Mouse (Mus musculus) left cerebral cortex, postnatal 25 days (tissue): ENCODE measurements at regions not wholly inside any gene's neighbourhood (a gene's known extent, or its start where the extent isn't known, plus 50 kb on each side); places are given as distances from the start of the nearest gene placed in this dataset.

Experiments
- DNase-seq, 2 experiments: peaks; one replicate each; pipeline ENCODE4 v3.0.0; 2022; ENCODE audit warnings: low spot score in 2 of 2, mixed read lengths in 1 of 2
- intact Hi-C: fragments of 180-260 bp; cut with DNase I; formaldehyde crosslinking; loops from one replicate; pipeline ENCODE4 v1.15.1; 2025

DNA sequence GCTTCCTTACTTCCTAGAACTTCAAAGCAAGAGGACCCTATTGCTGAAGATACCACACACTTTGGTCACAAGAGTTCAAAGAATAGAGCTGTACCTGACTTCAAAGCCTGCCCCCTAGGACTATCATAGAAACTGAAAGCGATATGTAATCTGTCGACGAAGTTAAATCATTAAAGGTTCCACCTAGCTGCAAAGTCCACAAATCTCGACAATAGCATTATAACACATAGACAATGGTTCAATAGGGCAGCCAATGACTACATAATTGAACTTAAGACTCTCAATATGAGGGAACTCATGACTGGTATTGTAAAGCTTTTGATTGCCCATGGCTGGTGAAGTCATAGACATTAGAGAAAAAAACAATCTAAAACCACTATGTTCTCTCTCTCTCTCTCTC is 200.8 kb downstream of the Fscb start:
- intact Hi-C loops: no loop called here
- no peak for DNase-seq

DNA sequence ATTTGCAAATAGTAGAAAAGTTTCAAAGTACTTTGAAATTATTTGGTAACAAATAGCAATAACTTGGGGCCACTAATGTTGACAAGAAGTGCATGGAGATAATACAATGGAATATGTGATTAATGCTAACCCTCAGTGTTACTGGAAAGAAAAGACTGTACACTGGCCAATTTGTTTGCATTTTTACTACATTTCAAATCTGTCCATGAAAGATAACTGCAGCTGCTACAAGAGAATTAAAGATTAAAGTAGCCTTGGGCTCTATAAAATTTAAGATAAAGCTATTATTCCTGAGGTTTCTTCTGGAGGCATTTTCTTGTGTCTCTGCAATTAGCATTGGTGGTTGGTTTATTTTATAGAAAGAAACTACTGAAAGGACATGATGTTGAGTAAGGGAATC is 208.4 kb downstream of the Fscb start:
- DNase-seq: no peak
- intact Hi-C loops: no loop called here

DNA sequence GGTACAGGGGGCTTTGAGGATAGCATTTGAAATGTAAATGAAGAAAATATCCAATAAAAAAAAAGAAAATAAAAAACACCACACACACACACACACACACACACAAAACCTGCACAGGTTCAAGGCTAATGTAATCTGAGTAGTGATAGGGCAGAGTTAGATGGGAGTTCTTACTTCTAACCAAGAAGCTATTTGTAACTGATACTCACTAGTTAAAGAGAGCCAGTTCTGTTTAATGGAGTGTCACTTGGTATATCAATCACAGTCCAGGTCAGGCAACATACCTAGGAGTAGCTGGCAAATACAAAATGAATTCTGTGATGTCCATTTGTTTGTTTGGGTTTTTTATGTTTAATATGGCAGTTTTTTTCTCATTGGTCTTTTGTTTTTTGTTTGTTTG is 219.5 kb downstream of the Fscb start:
- DNase-seq: no peak
- intact Hi-C loops: no loop called here

DNA sequence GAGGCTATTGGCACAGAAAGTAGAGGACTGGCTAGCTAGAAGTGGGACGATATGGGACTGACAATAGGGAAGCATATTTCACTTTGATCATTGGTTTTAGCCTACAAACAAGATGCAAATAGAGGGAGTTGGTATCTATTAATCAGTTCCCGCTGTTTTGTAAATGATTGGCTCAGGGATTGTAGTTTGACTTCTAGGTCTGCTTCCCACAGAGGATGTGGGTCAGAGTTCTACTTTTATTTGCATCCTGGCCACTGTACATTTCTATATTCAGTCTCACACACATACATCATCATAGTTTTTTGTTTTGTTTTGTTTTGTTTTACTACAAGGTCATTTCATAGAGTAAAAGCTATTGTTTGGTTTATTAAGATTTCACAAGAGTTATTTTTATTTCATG is 224.5 kb downstream of the Fscb start:
- intact Hi-C loops: no loop called here
- no peak for DNase-seq

DNA sequence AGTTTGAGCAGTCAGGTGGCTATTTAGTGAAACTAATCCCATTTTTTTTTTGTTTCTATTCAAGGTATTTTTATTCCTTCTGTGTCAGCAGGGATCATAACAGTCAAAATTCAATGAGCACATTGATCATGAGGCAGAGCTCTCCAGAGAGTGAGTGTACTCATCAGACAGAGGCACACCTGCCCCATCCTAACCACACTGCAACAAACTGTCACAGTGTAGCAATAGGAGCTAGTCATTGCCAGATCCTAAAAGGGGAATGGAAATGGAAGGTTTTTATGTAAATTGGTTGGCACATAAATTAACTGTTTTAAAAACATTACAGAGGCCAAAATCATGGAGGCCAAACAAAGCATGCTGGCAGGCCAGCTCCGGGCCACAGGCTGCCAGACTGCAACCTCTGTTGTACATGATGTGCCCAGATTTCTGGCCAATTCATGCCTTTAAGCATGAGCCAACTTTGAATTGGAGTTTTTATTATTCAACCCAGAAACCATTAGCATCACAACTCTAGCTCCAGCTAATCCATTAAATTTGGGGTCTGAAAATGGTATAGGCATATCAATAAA is 244.9 kb downstream of the Fscb start:
- intact Hi-C loops: no loop called here
- peak in 1 of 2 experiments; percentile 7 for DNase-seq

DNA sequence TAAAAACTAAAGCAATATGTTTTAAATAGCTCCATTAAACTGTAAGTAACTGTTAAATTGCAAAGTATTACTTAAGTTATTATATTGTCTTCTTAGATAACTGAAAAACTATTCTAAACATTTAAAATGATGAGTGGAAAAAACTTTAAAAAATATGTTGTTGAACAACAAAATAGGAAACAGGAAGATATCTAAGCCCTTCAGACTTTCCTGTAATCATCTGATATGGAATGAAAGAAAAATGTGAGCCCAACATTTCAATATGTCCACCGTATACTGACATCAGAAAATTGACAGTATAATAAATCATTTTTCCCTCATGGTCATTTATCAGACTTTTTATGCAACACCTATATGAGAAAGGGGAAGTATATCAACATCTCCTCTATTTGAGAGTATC is 258.1 kb downstream of the Fscb start:
- no peak for DNase-seq
- intact Hi-C loops: no loop called here

DNA sequence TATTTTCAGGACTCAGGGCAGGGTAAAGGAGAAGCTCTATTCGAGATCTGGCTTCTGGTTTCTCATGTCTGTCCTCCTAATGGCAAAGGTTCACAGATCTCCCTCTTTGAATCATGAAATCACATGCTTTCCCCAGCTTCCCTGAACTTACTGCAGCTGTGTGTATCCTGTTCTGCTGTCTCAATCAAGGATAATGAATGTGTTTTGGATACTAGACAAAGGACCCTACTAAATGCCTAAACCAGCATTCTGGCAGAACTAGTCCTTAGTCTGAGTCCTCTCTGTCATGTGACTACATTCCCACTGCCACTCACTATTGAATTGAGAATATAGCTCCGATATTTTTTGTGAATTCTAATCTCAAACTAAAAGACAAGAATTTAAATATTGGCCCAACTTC is 276.1 kb downstream of the Fscb start:
- DNase-seq: no peak
- intact Hi-C loops: no loop called here
